Mouse (Mus musculus) right cerebral cortex, postnatal 4 days (tissue): Measurements from ENCODE around the gene Atp5f1.

ENCODE experiments used
- DNase-seq: peaks from one replicate; pipeline ENCODE4 v3.0.0-alpha.2; 2022

Atp5f1 gene

DNA sequence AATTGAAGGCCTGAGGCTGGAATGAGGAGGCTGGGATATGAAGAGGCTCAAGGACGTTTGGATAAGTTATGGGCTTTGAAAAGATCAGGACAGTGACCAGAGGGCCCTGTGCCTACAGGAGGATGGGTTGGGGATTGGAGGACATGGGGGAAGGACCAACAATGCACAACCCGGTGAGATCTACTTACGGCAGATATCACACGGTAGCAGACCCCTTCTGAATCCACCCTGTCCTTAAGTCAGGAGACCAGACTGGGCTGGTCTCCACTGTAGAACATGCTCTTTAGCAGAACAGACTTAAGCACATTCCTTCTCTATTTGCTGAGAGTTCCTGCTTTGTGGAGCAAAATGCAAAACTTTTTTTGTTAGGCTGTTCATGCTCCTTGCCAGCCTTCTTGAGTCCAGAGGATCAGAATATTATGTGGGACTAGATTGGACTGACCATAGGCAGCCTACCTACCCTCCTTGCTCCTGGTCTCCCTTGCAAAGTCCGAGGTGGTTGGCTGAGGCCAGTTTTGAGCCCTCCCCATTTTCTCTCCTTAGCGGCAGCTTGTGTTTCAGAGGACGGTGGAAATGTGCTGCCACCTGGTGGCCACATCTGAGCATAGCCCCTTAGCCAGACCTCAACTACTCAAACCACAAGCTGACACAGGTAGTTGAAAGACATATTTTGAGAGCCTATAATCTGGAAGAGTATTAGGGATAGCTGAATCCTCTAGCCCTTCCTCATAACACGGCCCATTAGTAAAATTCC lies 60.3 kb downstream of the Atp5f1 start:
- DNase-seq, result peak; percentile 83

DNA sequence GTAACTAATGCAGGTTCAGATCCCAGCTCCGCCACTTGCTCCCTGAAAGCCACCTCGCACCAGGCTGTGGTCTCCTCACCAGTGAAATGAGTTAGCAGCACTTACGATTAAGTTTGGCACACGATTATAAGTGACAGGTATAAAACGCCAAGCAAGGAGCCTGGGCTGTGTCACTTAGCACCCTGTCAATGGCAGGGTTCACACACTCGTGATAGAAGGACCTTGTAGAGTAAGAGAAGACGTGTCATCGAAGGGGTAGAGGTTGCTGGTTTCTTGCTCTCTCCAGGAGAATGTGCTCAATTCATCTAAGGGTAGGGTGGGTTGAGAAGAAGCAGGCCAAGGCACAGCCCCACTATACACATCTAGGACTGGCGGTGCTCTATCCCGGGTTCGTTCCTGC lies 61.0 kb downstream of the Atp5f1 start:
- no peak for DNase-seq

DNA sequence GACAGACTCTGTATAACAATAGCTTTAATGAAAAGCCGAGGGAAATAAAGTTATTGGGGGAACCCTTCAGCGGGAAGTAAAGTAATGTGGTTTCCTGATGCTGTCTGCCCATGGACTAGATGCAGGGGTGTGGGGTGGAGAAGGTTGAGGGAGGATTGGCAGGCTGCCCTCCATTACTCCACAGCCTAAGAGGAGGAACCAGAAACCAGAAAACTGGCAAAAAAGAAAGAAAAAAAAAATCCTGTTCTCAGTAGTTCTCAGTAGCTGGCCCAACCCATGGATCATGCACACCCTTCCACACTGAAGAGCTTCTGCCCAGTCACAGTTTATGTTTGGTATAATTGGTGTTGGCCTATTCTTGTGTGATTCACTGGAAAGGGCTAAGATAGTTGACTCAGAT lies 61.6 kb downstream of the Atp5f1 start:
- DNase-seq, result no peak

DNA sequence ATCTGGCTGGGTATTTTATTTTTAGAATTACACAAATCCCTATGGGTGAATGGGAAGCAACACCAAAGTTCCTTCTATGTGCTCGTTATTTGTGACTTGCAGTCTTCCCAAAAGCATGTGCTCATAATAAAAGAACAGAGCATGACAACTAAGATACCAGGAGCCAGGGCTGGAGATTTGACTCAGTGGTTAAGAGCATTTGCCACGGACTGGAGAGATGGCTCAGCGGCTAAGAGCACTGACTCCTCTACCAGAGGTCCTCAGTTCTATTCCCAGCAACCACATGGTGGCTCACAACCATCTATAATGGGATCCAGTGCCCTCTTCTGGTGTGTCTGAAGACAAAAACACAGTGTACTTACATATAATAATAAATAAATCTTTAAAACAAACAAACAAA lies 63.1 kb downstream of the Atp5f1 start:
- no peak for DNase-seq

DNA sequence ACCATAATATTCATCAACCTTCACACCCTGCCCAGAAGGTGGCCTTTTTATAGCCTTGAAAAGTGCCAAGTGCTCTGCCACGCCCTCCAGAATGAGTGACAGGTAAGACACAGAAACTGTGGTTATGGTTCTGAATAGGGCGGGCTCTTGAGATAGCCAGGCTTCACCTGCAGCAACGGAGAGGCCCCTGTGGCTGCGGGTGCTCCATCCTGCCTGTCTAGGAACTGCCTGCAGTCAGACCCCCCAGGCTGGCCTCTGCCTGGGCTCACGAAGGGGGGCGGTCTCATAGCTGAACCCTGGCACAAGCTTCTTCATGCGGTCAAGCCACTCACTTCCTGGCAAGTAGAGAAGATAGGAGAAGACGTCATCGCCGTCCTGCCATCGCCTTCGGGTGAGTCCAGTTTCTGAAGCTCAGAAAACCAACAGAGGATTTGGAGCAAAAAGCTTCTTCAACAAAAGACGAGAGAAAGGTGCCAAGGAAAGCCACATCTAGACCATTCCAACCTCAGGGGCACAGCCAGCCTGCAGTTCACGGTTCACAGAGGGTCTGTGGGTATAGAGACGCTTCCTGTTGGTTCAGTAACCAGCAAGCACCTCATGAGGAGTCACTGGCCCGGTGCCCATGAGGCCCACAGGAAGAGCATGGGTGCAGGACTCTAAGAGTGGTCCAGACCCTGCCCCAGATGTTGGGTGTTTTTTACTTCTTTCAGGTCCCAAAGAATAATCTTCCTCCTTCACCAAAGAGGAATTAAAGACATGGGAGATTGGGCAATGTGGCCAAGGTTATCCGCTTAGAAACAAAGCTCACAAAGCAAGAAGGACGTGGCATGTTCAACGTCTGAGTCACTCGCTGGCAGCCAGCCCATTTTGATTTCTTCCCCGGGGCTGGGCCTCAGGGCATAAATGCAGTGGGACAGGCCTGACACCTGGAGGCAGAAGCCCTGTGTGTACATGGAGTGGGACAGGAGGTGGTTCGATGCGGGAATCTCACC lies 65.0 kb downstream of the Atp5f1 start:
- peak; percentile 58 for DNase-seq

DNA sequence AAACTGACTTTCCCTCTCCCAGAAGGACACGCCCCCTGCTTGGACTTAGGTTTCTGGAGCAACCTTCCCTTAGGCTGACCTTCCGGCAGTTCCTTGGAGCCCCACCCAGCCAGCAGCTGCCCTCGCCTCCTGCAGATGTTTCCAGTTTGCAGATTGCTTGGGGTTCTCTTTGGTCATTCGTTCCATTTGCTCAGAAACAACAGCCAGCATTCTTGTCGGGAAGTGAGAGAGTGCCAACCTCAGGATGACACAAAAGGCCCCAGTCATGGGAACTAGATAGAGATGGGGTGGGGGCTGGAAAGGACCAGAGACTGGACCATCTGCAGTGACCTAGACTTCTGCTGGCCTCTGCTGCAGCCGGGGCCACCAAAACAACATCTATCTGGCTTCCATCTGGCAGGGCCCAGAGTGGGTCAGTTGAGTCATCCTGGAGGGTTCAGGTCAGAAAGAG lies 65.9 kb downstream of the Atp5f1 start:
- DNase-seq, result no peak
